Mouse (Mus musculus) G1E (cell line): Measurements from ENCODE around the gene Adk.
A peak's percentile ranks its signal among the peaks of the same experiment; 100 is the strongest.

Experiments used
- CTCF ChIP-seq: IDR thresholded peaks from 2 replicates; pipeline ENCODE4 v1.5.1; 2012; ENCODE audit warnings: low read depth, low read length, inconsistent platforms, mixed read lengths
- GATA1 ChIP-seq: IDR thresholded peaks from 2 replicates; pipeline ENCODE4 v1.6.1; 2012; ENCODE audit warnings: borderline replicate concordance, low read length, inconsistent platforms, mixed read lengths
- TAL1 ChIP-seq: conservative IDR thresholded peaks from 2 replicates; pipeline ENCODE4 v1.6.1; 2012; ENCODE audit warnings: low read depth, low read length, inconsistent platforms, mixed read lengths

DNA sequence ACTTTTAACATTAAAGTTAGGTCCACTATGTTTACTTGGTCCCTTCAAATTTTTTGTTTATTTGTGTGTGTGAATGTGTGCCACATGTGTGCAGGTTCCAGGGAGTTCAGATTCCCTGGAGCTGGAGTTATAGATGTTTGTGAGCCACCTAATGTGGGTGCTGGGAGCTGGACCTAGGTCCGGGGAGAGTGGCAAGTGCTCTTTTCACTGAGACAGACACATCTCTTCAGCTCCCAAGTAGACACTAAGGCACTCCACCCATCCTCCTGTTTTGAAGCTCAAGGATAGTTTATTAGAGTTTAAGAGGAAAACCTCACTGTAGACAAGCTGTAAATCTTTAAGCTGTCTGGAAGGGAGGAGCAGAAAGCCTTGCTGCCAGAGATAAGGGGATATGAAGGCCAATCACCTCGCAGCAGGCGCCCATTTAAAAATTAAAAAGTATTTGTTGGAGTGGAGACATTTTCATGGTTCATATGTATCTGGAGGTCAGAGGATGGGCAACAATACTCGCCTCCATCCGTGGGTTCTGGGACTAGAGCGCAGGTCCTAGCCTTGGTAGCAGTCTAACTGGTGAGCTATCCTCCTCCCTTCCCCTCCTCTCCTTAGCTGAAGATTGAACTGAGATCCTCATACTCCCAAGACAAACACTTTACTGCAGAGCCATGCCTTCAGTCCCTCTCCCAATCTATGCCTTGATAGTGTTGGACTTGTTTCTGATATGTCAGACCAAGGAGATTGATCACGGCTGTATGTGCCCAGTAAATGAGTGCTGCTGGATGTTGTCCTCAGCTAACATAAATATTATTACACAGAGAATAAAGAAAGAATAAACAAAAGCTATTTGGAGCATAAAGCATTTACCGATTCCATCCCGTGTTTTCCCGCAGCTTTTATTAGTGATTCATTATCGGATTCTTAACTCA, 22.3 kb downstream of the Adk start:
- TF ChIP-seq CTCF (no peak), GATA1 (no peak), TAL1 (peak; percentile 89)
